Mouse (Mus musculus): ENCODE results near the gene Cdcp1.

The Cdcp1 gene

GRCm38 (mm10) chr9:123215621-123216440 lies at the start of gene Cdcp1:
Gene Cdcp1 (minus strand): TSS chr9:123216038.
- no peak for DNase-seq (ENCODE audit: low spot score in 2 of 2)

- DNase-seq (ENCODE audit: low spot score in 2 of 2) = peak in 1 of 2 experiments; percentile 83
These were observed 44.8 kb upstream of the Cdcp1 start, which contains the start of gene Tmem158 for GRCm38 (mm10) chr9:123260611-123261021. Gene Tmem158 (minus strand): TSS chr9:123260764.

- peak; percentile 64 to 81 for DNase-seq (ENCODE audit: low spot score in 2 of 2)
These were observed 44.2 kb upstream of the Cdcp1 start for GRCm38 (mm10) chr9:123259896-123260610.

- DNase-seq (ENCODE audit: low spot score in 2 of 2) = peak in 1 of 2 experiments; percentile 28
These were observed 43.6 kb upstream of the Cdcp1 start for GRCm38 (mm10) chr9:123259461-123259895.

- DNase-seq (ENCODE audit: low spot score in 2 of 2) = peak in 1 of 2 experiments; percentile 30
These were observed 43.0 kb upstream of the Cdcp1 start for GRCm38 (mm10) chr9:123258796-123259195.

- no peak for DNase-seq (ENCODE audit: low spot score in 2 of 2)
These were observed 39.9 kb upstream of the Cdcp1 start for GRCm38 (mm10) chr9:123255736-123256135.

- DNase-seq (ENCODE audit: low spot score in 2 of 2) = no peak
These were observed 32.2 kb upstream of the Cdcp1 start for GRCm38 (mm10) chr9:123247992-123248391.

- no peak for DNase-seq (ENCODE audit: low spot score in 2 of 2)
These were observed 29.3 kb upstream of the Cdcp1 start for GRCm38 (mm10) chr9:123245146-123245545.

- DNase-seq (ENCODE audit: low spot score in 2 of 2) = peak; percentile 53 to 58
These were observed 28.1 kb upstream of the Cdcp1 start for GRCm38 (mm10) chr9:123243988-123244387.

- DNase-seq (ENCODE audit: low spot score in 2 of 2) = no peak
These were observed 25.4 kb upstream of the Cdcp1 start for GRCm38 (mm10) chr9:123241191-123241590.

- no peak for DNase-seq (ENCODE audit: low spot score in 2 of 2)
These were observed 24.9 kb upstream of the Cdcp1 start for GRCm38 (mm10) chr9:123240751-123241150.

- DNase-seq (ENCODE audit: low spot score in 2 of 2) = no peak
These were observed 24.4 kb upstream of the Cdcp1 start for GRCm38 (mm10) chr9:123240271-123240670.

GRCm38 (mm10) chr9:123239651-123240050 lies 23.8 kb upstream of the Cdcp1 start:
- no peak for DNase-seq (ENCODE audit: low spot score in 2 of 2)

GRCm38 (mm10) chr9:123238256-123239045 lies 22.6 kb upstream of the Cdcp1 start:
- DNase-seq (ENCODE audit: low spot score in 2 of 2) = no peak

- DNase-seq (ENCODE audit: low spot score in 2 of 2) = peak in 1 of 2 experiments; percentile 34
These were observed 21.9 kb upstream of the Cdcp1 start for GRCm38 (mm10) chr9:123237739-123238138.

GRCm38 (mm10) chr9:123235621-123236020 lies 19.8 kb upstream of the Cdcp1 start:
- DNase-seq (ENCODE audit: low spot score in 2 of 2) = no peak

- no peak for DNase-seq (ENCODE audit: low spot score in 2 of 2)
These were observed 14.0 kb upstream of the Cdcp1 start for GRCm38 (mm10) chr9:123229826-123230225.

GRCm38 (mm10) chr9:123228671-123229070 lies 12.8 kb upstream of the Cdcp1 start:
- no peak for DNase-seq (ENCODE audit: low spot score in 2 of 2)

GRCm38 (mm10) chr9:123227106-123227750 lies 11.4 kb upstream of the Cdcp1 start:
- no peak for DNase-seq (ENCODE audit: low spot score in 2 of 2)

- no peak for DNase-seq (ENCODE audit: low spot score in 2 of 2)
These were observed 9.1 kb upstream of the Cdcp1 start for GRCm38 (mm10) chr9:123224863-123225431.

- DNase-seq (ENCODE audit: low spot score in 2 of 2) = peak; percentile 37 to 75
These were observed 4.0 kb upstream of the Cdcp1 start for GRCm38 (mm10) chr9:123219826-123220225.
